Mouse (Mus musculus): Measurements from ENCODE around the gene Ing3. TPM values are rescaled to one million over a fixed set of nuclear protein-coding genes. Genes with fewer than 3 reads are reported as not detected.

Gene Ing3
- 23.0 and 26.5 TPM in 2 replicates for polyA plus RNA-seq (2012; rRNA removed)

GRCm38 (mm10) chr6:21949226-21949731, at the start of gene Ing3:
Ing3 (plus strand) TSS chr6:21949571.

GRCm38 (mm10) chr6:21985732-21986540, 36.6 kb downstream of the Ing3 start, which contains the start of gene Cped1:
Cped1 (plus strand) TSS chr6:21985916.

Other genes with a start within 250 kb of the Ing3 start
- gene Tspan12, start 97.1 kb upstream of the Ing3 start, polyA plus RNA-seq (2012; rRNA removed): 12.6 and 12.9 TPM in 2 replicates
- 3.9 and 6.7 TPM in 2 replicates for gene Cped1, start 36.3 kb downstream of the Ing3 start, polyA plus RNA-seq (2012; rRNA removed)